Mouse (Mus musculus) hindbrain, embryonic 15.5 days (tissue): ENCODE measurements around the gene Gstm6. TPM values are rescaled to one million over a fixed set of nuclear protein-coding genes. Genes with fewer than 3 reads are reported as not detected.
"Not testable (repeated sequence)": the region's sequence is repeated elsewhere in the genome, so short reads cannot be mapped to it uniquely, and the experiment has no call there.

ENCODE experiments used
- ATAC-seq: fragments of 200-750 bp; cut with Nextera tagmentation; 2 replicates; pipeline ENCODE4 v1.8.0; 2017; ENCODE audit warnings: low read depth, moderate number of reproducible peaks, moderate TSS enrichment; ENCODE audit not compliant: low FRiP score
- H3K27ac ChIP-seq: fragments of 300-500 bp; sonication (generic); replicated peaks from 2 replicates; pipeline ENCODE4 v1.5.1; 2015; ENCODE audit warnings: mild to moderate bottlenecking, inconsistent platforms
- H3K27me3 ChIP-seq: fragments of 300-500 bp; sonication (generic); 2 replicates; pipeline ENCODE4 v1.6.1; 2015; ENCODE audit warnings: control low read depth, inconsistent platforms
- H3K36me3 ChIP-seq: fragments of 300-500 bp; sonication (generic); 2 replicates; pipeline ENCODE4 v1.6.1; 2015; ENCODE audit warnings: control low read depth, inconsistent platforms
- H3K4me1 ChIP-seq: fragments of 300-500 bp; sonication (generic); replicated peaks from 2 replicates; pipeline ENCODE4 v1.6.1; 2015; ENCODE audit warnings: control low read depth, inconsistent platforms
- H3K4me2 ChIP-seq: fragments of 300-500 bp; sonication (generic); 2 replicates; pipeline ENCODE4 v1.6.1; 2015; ENCODE audit warnings: moderate library complexity, mild to moderate bottlenecking, inconsistent platforms
- H3K4me3 ChIP-seq: fragments of 300-500 bp; sonication (generic); 2 replicates; pipeline ENCODE4 v1.5.1; 2015; ENCODE audit warnings: mild to moderate bottlenecking, inconsistent platforms
- H3K9ac ChIP-seq: fragments of 300-500 bp; sonication (generic); 2 replicates; pipeline ENCODE4 v1.6.1; 2015; ENCODE audit warnings: inconsistent platforms
- H3K9me3 ChIP-seq: fragments of 300-500 bp; sonication (generic); 2 replicates; pipeline ENCODE4 v1.6.1; 2016; ENCODE audit warnings: control low read depth, inconsistent platforms
- WGBS: fragments of 180-500 bp; shearing (Covaris S2); methylation state at CpG from one replicate; pipeline ENCODE4 v1.1.7; 2015; 5-methylcytosine and 5-hydroxymethylcytosine counted together
- polyA plus RNA-seq: library from polyadenylated mRNA; unstranded; fragments of >200 nt; fragmentation: Nextera tagmentation; extraction: Ambion mirVana; gene quantifications from 2 replicates; pipeline ENCODE4 v1.2.1, GENCODE M21; 2015

Gene Gstm6
- polyA plus RNA-seq, 1 experiment from 2014 or later: 8.9 TPM

- H3K27ac ChIP-seq: no peak overlapping the region
- no peak overlapping the region for H3K9ac ChIP-seq
- no peak for ATAC-seq
- no peak overlapping the region for H3K4me3 ChIP-seq
- H3K27me3 ChIP-seq: no peaks in the 10 kb centered on the region
- WGBS: 98% methylated on average over 5 of the region's 5 CpGs
- no peaks in the 10 kb centered on the region for H3K9me3 ChIP-seq
- no peaks in the 10 kb centered on the region for H3K36me3 ChIP-seq
- no peak overlapping the region for H3K4me2 ChIP-seq
- 0 out of 2 replicates have a peak, but pooled peaks cover 3% of the 10 kb centered on the region for H3K4me1 ChIP-seq
Observed at GRCm38 (mm10) chr3:107966631-107967030, 23.1 kb upstream of the Gstm6 start.

DNA sequence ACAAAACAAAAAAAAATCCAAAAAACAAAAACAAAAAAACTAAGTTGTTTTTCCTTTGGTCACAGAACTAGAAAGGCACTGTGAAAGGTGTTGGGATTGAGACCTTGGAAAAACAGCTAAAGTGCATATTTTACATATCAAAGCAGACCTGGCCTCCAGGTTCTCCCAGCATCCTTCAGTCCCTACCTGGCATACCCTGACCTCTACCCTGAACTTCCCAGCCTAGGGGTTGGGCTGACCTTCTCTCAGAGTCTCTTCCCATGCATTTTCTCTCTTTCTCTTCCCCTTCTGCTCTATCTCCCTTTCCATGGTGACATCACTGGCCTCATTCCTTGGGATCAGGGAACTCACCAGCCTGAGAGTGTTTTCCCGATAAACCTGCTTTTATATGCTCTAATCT, 22.0 kb upstream of the Gstm6 start:
- Histone ChIP-seq H3K36me3 (no peaks in the 10 kb centered on the region), H3K4me2 (no peak overlapping the region), H3K4me3 (no peak overlapping the region), H3K27ac (no peak overlapping the region), H3K4me1 (0 out of 2 replicates have a peak, but pooled peaks cover 3% of the 10 kb centered on the region), H3K9me3 (no peaks in the 10 kb centered on the region), H3K27me3 (no peaks in the 10 kb centered on the region), H3K9ac (no peak overlapping the region)
- whole genome bisulfite sequencing: 87% methylated on average over 1 of the region's 1 CpGs
- no peak for ATAC-seq

- ATAC-seq: no peak
- Histone ChIP-seq H3K9me3 (no peaks in the 10 kb centered on the region), H3K36me3 (no peaks in the 10 kb centered on the region), H3K27ac (no peak overlapping the region), H3K27me3 (no peaks in the 10 kb centered on the region), H3K4me1 (0 out of 2 replicates have a peak, but pooled peaks cover 3% of the 10 kb centered on the region), H3K9ac (no peak overlapping the region), H3K4me3 (no peak overlapping the region), H3K4me2 (no peak overlapping the region)
- 62% methylated on average over 5 of the region's 5 CpGs for WGBS
Observed at GRCm38 (mm10) chr3:107964656-107965308, 21.2 kb upstream of the Gstm6 start.

- no peak overlapping the region for H3K9ac ChIP-seq
- no peak for ATAC-seq
- no peaks in the 10 kb centered on the region for H3K27me3 ChIP-seq
- no peaks in the 10 kb centered on the region for H3K36me3 ChIP-seq
- H3K27ac ChIP-seq: no peak overlapping the region
- H3K4me1 ChIP-seq: 0 out of 2 replicates have a peak, but pooled peaks cover 3% of the 10 kb centered on the region
- WGBS: 80% methylated on average over 4 of the region's 4 CpGs
- no peak overlapping the region for H3K4me2 ChIP-seq
- no peaks in the 10 kb centered on the region for H3K9me3 ChIP-seq
- no peak overlapping the region for H3K4me3 ChIP-seq
Observed at GRCm38 (mm10) chr3:107964026-107964425, 20.5 kb upstream of the Gstm6 start.

- not testable (repeated sequence) for H3K27ac ChIP-seq, H3K27me3 ChIP-seq, H3K4me3 ChIP-seq, ATAC-seq, H3K9me3 ChIP-seq, H3K9ac ChIP-seq, H3K36me3 ChIP-seq, H3K4me1 ChIP-seq, H3K4me2 ChIP-seq
- 85% methylated on average over 9 of the region's 9 CpGs for WGBS
Observed at GRCm38 (mm10) chr3:107955260-107955659, 11.7 kb upstream of the Gstm6 start.

DNA sequence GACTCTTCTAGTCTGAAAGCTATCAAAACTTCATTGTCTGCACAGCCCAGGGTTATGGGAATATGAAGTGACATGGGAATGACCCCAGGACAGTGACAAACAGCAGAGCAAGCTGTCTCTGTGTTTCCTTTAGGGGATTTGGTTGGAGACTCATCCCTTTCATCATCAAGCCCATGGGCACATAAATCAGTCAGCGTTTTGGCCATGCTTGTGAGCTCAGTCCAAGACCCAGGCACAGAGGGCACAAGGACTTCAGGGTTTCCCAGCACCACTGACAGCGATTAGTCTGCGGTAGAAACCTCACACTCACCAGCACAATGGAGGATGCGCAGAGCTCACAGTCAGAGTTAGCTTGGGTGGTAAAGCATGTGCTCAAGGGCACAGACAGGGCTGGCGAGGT, 10.4 kb upstream of the Gstm6 start:
- peak; percentile 31; the same call in 1 of the 2 replicates for ATAC-seq

GRCm38 (mm10) chr3:107953328-107953755, 9.8 kb upstream of the Gstm6 start:
- H3K36me3 ChIP-seq: no peaks in the 10 kb centered on the region
- ATAC-seq: peak; percentile 93
- no peaks in the 10 kb centered on the region for H3K4me1 ChIP-seq
- H3K9me3 ChIP-seq: no peaks in the 10 kb centered on the region
- no peak overlapping the region for H3K9ac ChIP-seq
- WGBS: 28% methylated on average over 6 of the region's 6 CpGs
- no peak overlapping the region for H3K4me3 ChIP-seq
- H3K27ac ChIP-seq: no peak overlapping the region
- no peak overlapping the region for H3K4me2 ChIP-seq
- H3K27me3 ChIP-seq: no peaks in the 10 kb centered on the region

More for the DNA sequence above, 10.4 kb upstream of the Gstm6 start:
- no peaks in the 10 kb centered on the region for H3K4me1 ChIP-seq
- H3K9me3 ChIP-seq: no peaks in the 10 kb centered on the region
- 77% methylated on average over 5 of the region's 5 CpGs for WGBS
- H3K27me3 ChIP-seq: no peaks in the 10 kb centered on the region
- no peak overlapping the region for H3K4me2 ChIP-seq
- 0 out of 2 replicates have a peak overlapping the region, but pooled peaks have one; percentile 8 for H3K27ac ChIP-seq
- H3K9ac ChIP-seq: no peak overlapping the region
- no peaks in the 10 kb centered on the region for H3K36me3 ChIP-seq
- no peak overlapping the region for H3K4me3 ChIP-seq

GRCm38 (mm10) chr3:107950531-107950930, 7.0 kb upstream of the Gstm6 start:
- ATAC-seq: no peak

DNA sequence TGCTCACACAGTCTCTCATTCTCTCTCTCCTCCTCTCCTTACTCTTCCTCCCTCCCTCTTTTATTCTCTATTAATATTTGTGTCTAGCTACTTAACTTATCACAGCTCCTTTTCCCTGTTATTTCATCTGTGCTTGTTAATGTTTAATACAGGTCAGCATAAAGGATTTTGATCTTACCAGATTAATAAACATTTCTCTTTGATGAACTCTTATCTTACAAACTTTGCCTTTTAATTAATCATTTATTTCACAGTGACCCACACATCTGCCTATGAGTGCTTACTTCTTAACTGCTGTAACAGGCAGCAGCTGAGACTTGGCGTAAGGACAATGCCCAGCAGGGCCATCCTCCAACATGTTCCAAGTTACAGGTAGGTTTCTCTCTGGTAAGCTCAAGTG, 5.9 kb upstream of the Gstm6 start:
- not testable (repeated sequence) for H3K27ac ChIP-seq, H3K9me3 ChIP-seq, H3K4me2 ChIP-seq, H3K36me3 ChIP-seq, ATAC-seq, H3K27me3 ChIP-seq, H3K4me3 ChIP-seq, H3K4me1 ChIP-seq, H3K9ac ChIP-seq
- WGBS: 91% methylated on average over 1 of the region's 1 CpGs

More at GRCm38 (mm10) chr3:107950531-107950930, 7.0 kb upstream of the Gstm6 start:
- no peaks in the 10 kb centered on the region for H3K36me3 ChIP-seq
- H3K4me3 ChIP-seq: no peak overlapping the region
- H3K27ac ChIP-seq: no peak overlapping the region
- H3K9ac ChIP-seq: no peak overlapping the region
- no peaks in the 10 kb centered on the region for H3K4me1 ChIP-seq
- 90% methylated on average over 11 of the region's 11 CpGs for WGBS
- no peaks in the 10 kb centered on the region for H3K27me3 ChIP-seq
- H3K9me3 ChIP-seq: no peaks in the 10 kb centered on the region
- H3K4me2 ChIP-seq: no peak overlapping the region

DNA sequence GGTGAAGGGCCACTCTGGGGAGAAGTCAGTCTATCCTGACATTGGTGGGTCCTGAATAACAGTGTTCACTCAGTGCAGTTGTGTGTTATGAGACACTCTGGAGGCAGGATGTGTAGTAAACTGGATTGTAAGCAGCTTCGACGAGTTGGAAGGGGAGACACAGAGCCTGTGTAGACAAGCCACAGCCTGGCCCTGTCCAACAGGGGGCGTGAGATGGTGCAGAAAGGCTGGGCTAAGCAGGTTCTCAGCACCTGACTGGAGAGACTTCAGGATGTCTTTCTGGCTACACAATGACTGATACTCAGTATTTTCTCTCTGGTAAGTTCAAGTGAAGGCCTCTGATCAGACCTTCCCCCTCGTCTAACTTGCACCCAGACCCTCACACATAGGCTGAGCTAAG, 2.2 kb upstream of the Gstm6 start:
- no peak overlapping the region for H3K4me2 ChIP-seq
- 65% methylated on average over 4 of the region's 4 CpGs for WGBS
- no peak overlapping the region for H3K4me3 ChIP-seq
- ATAC-seq: no peak
- H3K36me3 ChIP-seq: no peaks in the 10 kb centered on the region
- no peaks in the 10 kb centered on the region for H3K9me3 ChIP-seq
- peaks cover 10% of the 10 kb centered on the region for H3K4me1 ChIP-seq
- no peaks in the 10 kb centered on the region for H3K27me3 ChIP-seq
- H3K27ac ChIP-seq: no peak overlapping the region
- no peak overlapping the region for H3K9ac ChIP-seq

GRCm38 (mm10) chr3:107941261-107941660, 2.3 kb downstream of the Gstm6 start:
- no peak for ATAC-seq
- Histone ChIP-seq H3K36me3 (no peaks in the 10 kb centered on the region), H3K27me3 (no peaks in the 10 kb centered on the region; the same call in 1 of the 2 replicates), H3K9ac (no peak overlapping the region), H3K4me1 (peaks cover 26% of the 10 kb centered on the region), H3K4me2 (no peak overlapping the region), H3K9me3 (no peaks in the 10 kb centered on the region), H3K27ac (no peak overlapping the region; the same call in 1 of the 2 replicates), H3K4me3 (no peak overlapping the region)
- 50% methylated on average over 4 of the region's 4 CpGs for WGBS

DNA sequence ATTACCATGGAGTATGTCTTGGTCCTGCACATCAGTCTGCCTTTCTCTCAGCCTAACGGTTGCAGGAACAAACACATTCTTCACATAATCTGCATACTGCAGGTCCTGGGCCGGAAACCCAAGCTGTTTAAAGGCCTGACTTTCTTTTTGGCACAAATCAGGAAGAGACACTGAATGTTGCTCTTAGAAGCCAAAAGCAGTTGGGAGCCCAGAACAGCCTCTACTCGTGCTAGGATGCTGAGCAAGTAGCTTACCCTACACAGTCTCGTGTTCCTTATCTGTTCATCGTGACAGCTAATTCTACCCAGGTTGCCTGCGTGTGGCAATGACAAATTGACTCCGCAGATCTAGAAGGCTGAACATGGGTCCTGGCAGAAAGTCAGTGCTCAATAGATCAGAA, 3.0 kb downstream of the Gstm6 start:
- H3K27me3 ChIP-seq: no peaks in the 10 kb centered on the region; the same call in 1 of the 2 replicates
- H3K4me2 ChIP-seq: no peak overlapping the region
- no peaks in the 10 kb centered on the region for H3K36me3 ChIP-seq
- ATAC-seq: no peak
- peaks cover 26% of the 10 kb centered on the region for H3K4me1 ChIP-seq
- no peaks in the 10 kb centered on the region for H3K9me3 ChIP-seq
- no peak overlapping the region; the same call in 1 of the 2 replicates for H3K27ac ChIP-seq
- H3K4me3 ChIP-seq: no peak overlapping the region
- no peak overlapping the region for H3K9ac ChIP-seq
- 73% methylated on average over 7 of the region's 7 CpGs for WGBS
